Comparison of ENCODE assay signal across 23 mouse cellular contexts in the genomic region with DNA sequence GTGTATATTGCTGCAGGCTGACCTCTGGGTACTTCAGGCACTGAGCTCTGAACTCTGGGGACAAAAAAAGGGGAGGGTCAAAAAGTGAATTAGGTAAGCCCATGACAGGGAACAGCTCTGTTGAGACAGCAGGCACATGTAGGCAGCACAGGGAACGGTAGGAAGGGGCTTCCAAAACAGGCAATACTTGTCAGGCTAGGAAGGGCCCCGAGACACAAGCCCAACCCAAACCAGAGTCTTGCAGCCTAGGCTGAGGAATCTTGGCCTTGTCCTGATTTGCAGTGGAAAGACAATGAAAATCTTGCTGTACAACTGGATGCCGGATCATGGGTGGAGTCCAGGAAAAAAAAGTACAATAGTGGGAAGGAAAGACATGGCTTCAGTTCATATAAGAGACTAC.
"Had no signal": no experiment of that assay in that cellular context is flagged by ENCODE, and none has a peak within 500 bp of the region (broad histone marks: within the 10 kb centered on the region; RNA-seq: fewer than 3 reads in every experiment).

No protein-coding gene starts in this region.

- H3K4me2 ChIP-seq: kidney, embryonic 15.5 days; limb, embryonic 12.5 days; limb, embryonic 15.5 days; liver, embryonic 11.5 days; lung, embryonic 14.5 days; midbrain, embryonic 12.5 days; midbrain, embryonic 15.5 days; neural tube, embryonic 13.5 days; stomach, embryonic 15.5 days had no signal

- H3K4me1 ChIP-seq: midbrain, embryonic 12.5 days had no signal

- H3K9ac ChIP-seq: kidney, embryonic 15.5 days; limb, embryonic 12.5 days; limb, embryonic 15.5 days; liver, embryonic 14.5 days; liver, postnatal 0 days; lung, embryonic 14.5 days; midbrain, embryonic 12.5 days; midbrain, embryonic 15.5 days; neural tube, embryonic 13.5 days; stomach, embryonic 15.5 days had no signal

- H3K9me3 ChIP-seq: kidney, embryonic 15.5 days; limb, embryonic 12.5 days; limb, embryonic 15.5 days; midbrain, embryonic 12.5 days; midbrain, embryonic 15.5 days; neural tube, embryonic 13.5 days; stomach, embryonic 15.5 days had no signal

- H3K4me3 ChIP-seq: kidney, embryonic 15.5 days; limb, embryonic 12.5 days; limb, embryonic 15.5 days; midbrain, embryonic 12.5 days; midbrain, embryonic 15.5 days; myocyte; neural tube, embryonic 13.5 days; stomach, embryonic 15.5 days had no signal

- H3K27me3 ChIP-seq: kidney, embryonic 15.5 days; limb, embryonic 12.5 days; limb, embryonic 15.5 days; midbrain, embryonic 12.5 days; midbrain, embryonic 15.5 days; neural tube, embryonic 13.5 days; stomach, embryonic 15.5 days had no signal

- H3K36me3 ChIP-seq: kidney, embryonic 15.5 days; limb, embryonic 12.5 days; limb, embryonic 15.5 days; midbrain, embryonic 12.5 days; midbrain, embryonic 15.5 days; neural tube, embryonic 13.5 days; stomach, embryonic 15.5 days had no signal

- H3K27ac ChIP-seq: kidney, embryonic 15.5 days; limb, embryonic 12.5 days; limb, embryonic 15.5 days; liver, embryonic 14.5 days; midbrain, embryonic 12.5 days; midbrain, embryonic 15.5 days; neural tube, embryonic 13.5 days; stomach, embryonic 15.5 days had no signal

- ATAC-seq: liver, postnatal 0 days; midbrain, embryonic 15.5 days had no signal

- DNase-seq: kidney, adult 8-10 months; kidney, postnatal 10 days; kidney, postnatal 36 days; left cerebral cortex, postnatal 4 days; liver, postnatal 0 days; lung, embryonic 14.5 days; lung, postnatal 10 days; lung, postnatal 4 days; retina, postnatal 1 day; right cerebral cortex, postnatal 25 days; spleen, adult 18-20 months; thymus, adult 18-20 months; thymus, postnatal 36 days had no signal
